Mouse (Mus musculus): ENCODE data around the gene Kctd11.

The Kctd11 gene

GRCm38 (mm10) chr11:69853994-69854393, 27.2 kb downstream of the Kctd11 start:
- CTCF ChIA-PET: no interaction called here

- CTCF ChIA-PET: interaction anchor here (0.5 kb wide), 1 partner anchor 81 kb away, joined by 3 read pairs; no protein-coding TSS in a partner anchor
These were observed 30.5 kb downstream of the Kctd11 start for GRCm38 (mm10) chr11:69850754-69851153.

- CTCF ChIA-PET: no interaction called here
These were observed 31.3 kb downstream of the Kctd11 start for GRCm38 (mm10) chr11:69849884-69850283.

GRCm38 (mm10) chr11:69849128-69849527, 32.1 kb downstream of the Kctd11 start:
- CTCF ChIA-PET: no interaction called here

GRCm38 (mm10) chr11:69848021-69848420, 33.2 kb downstream of the Kctd11 start:
- CTCF ChIA-PET: no interaction called here

- CTCF ChIA-PET: no interaction called here
These were observed 34.2 kb downstream of the Kctd11 start for GRCm38 (mm10) chr11:69846738-69847688.

GRCm38 (mm10) chr11:69846198-69846680, 35.0 kb downstream of the Kctd11 start, which contains the start of gene Plscr3:
TSS of gene Plscr3 (plus strand) at chr11:69846376.
- CTCF ChIA-PET: no interaction called here

GRCm38 (mm10) chr11:69838714-69839104, 42.5 kb downstream of the Kctd11 start:
- CTCF ChIA-PET: no interaction called here

- CTCF ChIA-PET: interaction anchor here (0.7 kb wide), 1 partner anchor 34 kb away, joined by 3 read pairs; no protein-coding TSS in a partner anchor
These were observed 43.1 kb downstream of the Kctd11 start, which contains the start of gene Tmem256 for GRCm38 (mm10) chr11:69837952-69838713. TSS of gene Tmem256 (plus strand) at chr11:69838514.

GRCm38 (mm10) chr11:69837604-69837951, 43.6 kb downstream of the Kctd11 start, which contains the start of gene Nlgn2:
TSS of gene Nlgn2 (minus strand) at chr11:69837784.
- CTCF ChIA-PET: interaction anchor here (0.7 kb wide), 1 partner anchor 34 kb away, joined by 3 read pairs; no protein-coding TSS in a partner anchor

GRCm38 (mm10) chr11:69836703-69837576, 44.3 kb downstream of the Kctd11 start:
- CTCF ChIA-PET: interaction anchor here (0.8 kb wide), 1 partner anchor 154 kb away, joined by 3 read pairs; no protein-coding TSS in a partner anchor

GRCm38 (mm10) chr11:69835966-69836335, 45.3 kb downstream of the Kctd11 start:
- CTCF ChIA-PET: no interaction called here

- CTCF ChIA-PET: no interaction called here
These were observed 45.8 kb downstream of the Kctd11 start for GRCm38 (mm10) chr11:69835326-69835965.

- CTCF ChIA-PET: no interaction called here
These were observed 47.1 kb downstream of the Kctd11 start for GRCm38 (mm10) chr11:69834001-69834549.

GRCm38 (mm10) chr11:69833554-69833953, 47.7 kb downstream of the Kctd11 start:
- CTCF ChIA-PET: no interaction called here

- CTCF ChIA-PET: no interaction called here
These were observed 52.4 kb downstream of the Kctd11 start for GRCm38 (mm10) chr11:69828832-69829231.

All from spleen, embryonic (tissue).